Mouse (Mus musculus) olfactory bulb, adult 2 months (tissue): ENCODE data around the gene Gm7970.
"Not testable (repeated sequence)": the region's sequence is repeated elsewhere in the genome, so short reads cannot be mapped to it uniquely, and the experiment has no call there.

ENCODE experiments used
- CTCF ChIP-seq: fragments of 200-500 bp; IDR thresholded peaks from 2 replicates; pipeline ENCODE4 v1.5.1; 2012; ENCODE audit warnings: low read depth, mild to moderate bottlenecking, low read length, moderate library complexity; ENCODE audit not compliant: insufficient read depth
- POLR2A ChIP-seq: fragments of 200-500 bp; IDR thresholded peaks from 2 replicates; pipeline ENCODE4 v1.6.1; 2012; ENCODE audit warnings: mild to moderate bottlenecking, low read depth, low read length, moderate library complexity; ENCODE audit not compliant: insufficient read depth

DNA sequence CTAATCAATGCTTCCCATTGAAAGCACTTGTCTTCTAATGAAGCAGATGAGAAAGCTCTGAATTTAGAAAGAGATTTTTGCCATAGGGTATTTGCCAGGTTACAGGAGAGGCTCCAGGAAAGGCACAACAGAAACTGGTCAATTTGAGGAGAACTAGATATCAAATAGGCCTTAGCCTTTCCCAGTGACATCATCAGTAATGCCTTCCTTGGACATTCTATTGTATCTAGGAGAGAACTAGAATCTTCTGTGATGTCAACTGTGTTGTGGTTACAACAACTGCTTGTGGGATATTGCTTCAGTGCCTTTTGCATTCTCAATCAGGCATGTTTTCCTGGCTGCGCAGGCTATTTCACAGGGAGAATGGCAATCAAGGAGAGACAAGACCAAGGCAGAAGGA is 17.5 kb upstream of the Gm7970 start, which contains the start of gene 1700049E17Rik2:
- not testable (repeated sequence) for TF ChIP-seq CTCF, POLR2A
